Mouse (Mus musculus) megakaryocyte, embryonic 14.5 days (primary cell): ENCODE results near the gene Bbs1. TPM values are rescaled to one million over a fixed set of nuclear protein-coding genes. Genes with fewer than 3 reads are reported as not detected.

Experiments
- H3K27me3 ChIP-seq: replicated peaks from 2 replicates; pipeline ENCODE3; 2012; ENCODE audit warnings: inconsistent platforms
- H3K36me3 ChIP-seq: replicated peaks from 2 replicates; pipeline ENCODE3; 2012; ENCODE audit warnings: low read length, inconsistent platforms, mixed read lengths
- H3K4me1 ChIP-seq: 2 replicates; pipeline ENCODE4 v1.6.1; 2012; ENCODE audit warnings: inconsistent platforms
- H3K4me3 ChIP-seq: replicated peaks from 2 replicates; pipeline ENCODE3; 2012; ENCODE audit warnings: moderate library complexity, mild to moderate bottlenecking, inconsistent platforms
- H3K9me3 ChIP-seq: 2 replicates; pipeline ENCODE4 v1.6.1; 2012; ENCODE audit warnings: inconsistent platforms
- FLI1 ChIP-seq: IDR thresholded peaks from 2 replicates; pipeline ENCODE4 v1.6.1; 2012; ENCODE audit warnings: low read length, inconsistent platforms, mixed read lengths
- GATA1 ChIP-seq: IDR thresholded peaks from 3 replicates; pipeline ENCODE4 v1.6.1; 2012; ENCODE audit warnings: mixed read lengths, low read length, inconsistent platforms, borderline replicate concordance
- polyA plus RNA-seq: library from polyadenylated mRNA; stranded (reverse); fragments of >175 nt; gene quantifications from 2 replicates; pipeline ENCODE4 v1.2.3, GENCODE M21; 2012; ENCODE audit warnings: low replicate concordance; ENCODE audit not compliant: insufficient read depth

Gene Bbs1
- polyA plus RNA-seq, 1 experiment: 0.62 TPM

DNA sequence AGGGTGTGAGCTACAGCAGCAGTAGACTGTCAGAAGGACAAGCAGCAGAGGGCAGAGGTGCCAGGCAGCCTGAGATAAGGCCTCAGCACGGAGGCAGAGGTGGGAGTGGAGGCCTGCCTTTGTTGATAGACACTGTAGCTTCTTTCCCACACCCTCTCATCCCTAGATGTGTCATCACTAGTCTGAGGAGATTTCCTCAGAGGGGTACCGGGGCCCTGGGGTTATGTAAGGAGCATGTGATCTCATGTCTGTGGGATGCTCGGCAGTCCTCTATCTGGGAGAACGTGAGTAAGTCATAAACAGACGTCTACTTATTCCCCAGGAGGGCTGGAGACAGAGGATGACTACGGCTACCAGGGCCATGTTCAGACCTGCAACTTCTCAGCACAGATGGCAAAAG, 47.3 kb downstream of the Bbs1 start:
- TF ChIP-seq FLI1: no peak
- TF ChIP-seq GATA1: no peak
- peaks cover 12% of the 10 kb centered on the region for H3K4me1 ChIP-seq
- no peak overlapping the region for H3K4me3 ChIP-seq
- H3K36me3 ChIP-seq: no peaks in the 10 kb centered on the region
- peaks cover 83% of the 10 kb centered on the region for H3K27me3 ChIP-seq
- H3K9me3 ChIP-seq: peaks cover 5% of the 10 kb centered on the region; the same call in 1 of the 2 replicates

DNA sequence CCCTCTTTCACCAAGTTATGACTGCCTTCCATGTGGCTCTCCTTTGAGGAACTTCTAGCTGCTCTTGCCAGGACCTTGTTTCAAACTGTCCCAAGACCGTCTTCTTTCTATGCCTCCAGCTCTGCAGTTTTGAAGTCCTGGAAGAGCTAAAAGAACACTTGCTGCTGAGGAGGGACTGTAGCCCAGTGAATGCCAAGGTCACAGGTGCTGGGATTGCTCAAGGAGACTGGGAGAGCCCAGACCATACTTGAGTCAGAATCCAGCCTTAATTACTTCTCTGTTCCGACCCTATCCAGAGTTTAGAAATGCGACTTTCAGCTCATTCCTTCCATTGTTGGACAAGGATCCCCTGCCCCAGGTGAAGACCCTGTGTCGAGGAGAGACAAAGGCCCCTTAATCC, 50.5 kb downstream of the Bbs1 start:
- Histone ChIP-seq H3K4me3 (no peak overlapping the region), H3K4me1 (peaks cover 12% of the 10 kb centered on the region), H3K36me3 (no peaks in the 10 kb centered on the region), H3K27me3 (peaks cover 72% of the 10 kb centered on the region), H3K9me3 (no peaks in the 10 kb centered on the region)
- TF ChIP-seq GATA1 (no peak), FLI1 (no peak)

- Histone ChIP-seq H3K36me3 (no peaks in the 10 kb centered on the region), H3K9me3 (no peaks in the 10 kb centered on the region), H3K4me3 (peak overlapping the region; percentile 90), H3K4me1 (peaks cover 12% of the 10 kb centered on the region), H3K27me3 (peaks cover 75% of the 10 kb centered on the region)
- no peak for TF ChIP-seq GATA1
- TF ChIP-seq FLI1: no peak
Observed at GRCm38 (mm10) chr19:4855470-4855820, 51.0 kb downstream of the Bbs1 start.

- TF ChIP-seq FLI1 (no peak), GATA1 (no peak)
- peaks cover 73% of the 10 kb centered on the region for H3K27me3 ChIP-seq
- H3K4me1 ChIP-seq: peaks cover 12% of the 10 kb centered on the region
- peak within 1 kb of the TSS; percentile 90 for H3K4me3 ChIP-seq
- H3K36me3 ChIP-seq: no peaks in the 10 kb centered on the region
- H3K9me3 ChIP-seq: no peaks in the 10 kb centered on the region
Observed at GRCm38 (mm10) chr19:4854552-4855469, 51.6 kb downstream of the Bbs1 start, which contains the start of gene Ctsf. Gene Ctsf (plus strand): TSS chr19:4855130.

DNA sequence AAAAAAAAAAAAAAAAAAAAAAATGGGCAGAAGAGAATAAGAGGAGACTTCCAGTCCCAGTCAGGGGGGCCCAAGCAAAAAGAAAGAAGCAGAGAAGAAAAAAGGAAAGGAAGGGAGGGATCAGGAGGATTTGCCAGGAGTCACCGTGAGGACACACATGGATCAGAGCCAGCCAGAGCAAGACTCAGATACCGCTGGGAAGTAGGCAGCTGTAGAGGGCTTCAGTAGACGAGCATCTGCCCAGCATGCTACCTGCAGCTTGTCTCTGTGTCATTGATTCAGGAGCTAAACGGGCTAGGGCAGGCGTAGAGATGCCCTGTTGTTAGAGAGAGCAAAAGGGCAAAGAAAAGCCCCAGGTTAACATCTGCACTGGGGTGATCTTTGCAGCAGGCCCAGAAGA, 56.1 kb downstream of the Bbs1 start:
- TF ChIP-seq FLI1: no peak
- TF ChIP-seq GATA1: no peak
- H3K27me3 ChIP-seq: peaks cover 48% of the 10 kb centered on the region
- H3K4me1 ChIP-seq: peaks cover 8% of the 10 kb centered on the region
- H3K9me3 ChIP-seq: no peaks in the 10 kb centered on the region
- H3K36me3 ChIP-seq: no peaks in the 10 kb centered on the region
- no peak overlapping the region for H3K4me3 ChIP-seq

- peaks cover 4% of the 10 kb centered on the region; the same call in 1 of the 2 replicates for H3K4me1 ChIP-seq
- no peak for TF ChIP-seq GATA1
- no peak for TF ChIP-seq FLI1
- H3K9me3 ChIP-seq: no peaks in the 10 kb centered on the region
- no peak overlapping the region for H3K4me3 ChIP-seq
- H3K36me3 ChIP-seq: no peaks in the 10 kb centered on the region
- H3K27me3 ChIP-seq: peaks cover 45% of the 10 kb centered on the region
Observed at GRCm38 (mm10) chr19:4849800-4850199, 56.6 kb downstream of the Bbs1 start.

- Histone ChIP-seq H3K4me1 (peaks cover 3% of the 10 kb centered on the region; the same call in 1 of the 2 replicates), H3K4me3 (no peak overlapping the region), H3K9me3 (no peaks in the 10 kb centered on the region), H3K27me3 (peaks cover 35% of the 10 kb centered on the region), H3K36me3 (no peaks in the 10 kb centered on the region)
- TF ChIP-seq FLI1 (no peak), GATA1 (no peak)
Observed at GRCm38 (mm10) chr19:4847490-4847889, 58.9 kb downstream of the Bbs1 start.

DNA sequence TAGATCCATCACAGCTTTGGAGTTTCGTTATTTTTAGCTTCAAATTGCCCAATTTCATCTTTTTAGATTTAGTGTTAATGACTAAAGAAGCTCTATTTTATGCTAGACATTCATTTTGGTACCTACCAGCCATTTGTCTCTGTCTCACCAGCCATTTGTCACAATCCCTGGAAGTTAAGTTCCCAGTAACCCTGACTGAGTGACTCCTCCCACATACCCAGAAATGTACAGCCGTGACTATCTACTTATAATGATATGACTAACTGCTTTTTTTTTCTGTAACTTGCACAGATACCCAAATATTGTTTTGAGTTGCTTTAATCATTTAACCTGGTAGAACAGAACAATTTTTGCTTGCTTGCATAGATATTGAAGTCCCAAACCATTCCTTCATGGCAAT, 60.6 kb downstream of the Bbs1 start:
- H3K27me3 ChIP-seq: peaks cover 47% of the 10 kb centered on the region
- no peaks in the 10 kb centered on the region for H3K9me3 ChIP-seq
- H3K36me3 ChIP-seq: no peaks in the 10 kb centered on the region
- no peak for TF ChIP-seq FLI1
- no peak for TF ChIP-seq GATA1
- peaks cover 3% of the 10 kb centered on the region; the same call in 1 of the 2 replicates for H3K4me1 ChIP-seq
- H3K4me3 ChIP-seq: no peak overlapping the region

- H3K9me3 ChIP-seq: no peaks in the 10 kb centered on the region
- peaks cover 40% of the 10 kb centered on the region for H3K27me3 ChIP-seq
- H3K4me3 ChIP-seq: no peak overlapping the region
- TF ChIP-seq FLI1: no peak
- peaks cover 5% of the 10 kb centered on the region for H3K36me3 ChIP-seq
- H3K4me1 ChIP-seq: peaks cover 29% of the 10 kb centered on the region
Observed at GRCm38 (mm10) chr19:4842611-4843010, 63.8 kb downstream of the Bbs1 start.

DNA sequence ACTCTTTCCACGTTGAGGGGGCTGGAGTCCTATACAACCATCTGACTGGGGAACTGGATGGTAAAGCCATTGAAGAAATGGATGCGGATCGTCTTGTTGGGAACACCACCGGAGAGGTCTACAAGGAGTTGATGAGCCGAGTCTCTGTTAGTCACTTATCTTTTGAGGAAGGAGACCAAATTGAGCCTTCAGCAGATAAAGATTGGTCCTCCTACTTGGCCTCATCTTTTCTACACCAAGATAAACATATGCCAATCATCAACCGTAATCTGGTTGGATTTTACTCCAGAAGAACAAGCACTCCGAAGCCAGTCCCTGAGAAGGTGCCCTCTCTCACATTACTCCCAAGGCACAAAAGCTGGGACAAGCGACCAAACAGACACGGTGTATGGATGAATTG, 65.6 kb downstream of the Bbs1 start:
- H3K27me3 ChIP-seq: peaks cover 38% of the 10 kb centered on the region
- TF ChIP-seq GATA1: no peak
- no peaks in the 10 kb centered on the region for H3K9me3 ChIP-seq
- no peak overlapping the region for H3K4me3 ChIP-seq
- peaks cover 20% of the 10 kb centered on the region for H3K36me3 ChIP-seq
- peaks cover 36% of the 10 kb centered on the region for H3K4me1 ChIP-seq
